Mouse (Mus musculus): ENCODE data around the gene Atxn1. TPM values are rescaled to one million over a fixed set of nuclear protein-coding genes. Genes with fewer than 3 reads are reported as not detected.

Atxn1 gene
- total RNA-seq, 2 experiments from 2014 or later, result 7.2 to 16.8 TPM

GRCm38 (mm10) chr13:45868886-45869285, 95.9 kb downstream of the Atxn1 start:
- no peak for ATAC-seq (replicated peaks; ENCODE audit: poor library complexity)

GRCm38 (mm10) chr13:45867273-45867672, 97.5 kb downstream of the Atxn1 start:
- peak; percentile 57 for ATAC-seq (replicated peaks; ENCODE audit: poor library complexity)

GRCm38 (mm10) chr13:45866615-45867245, 98.1 kb downstream of the Atxn1 start:
- ATAC-seq (replicated peaks; ENCODE audit: poor library complexity), result peak; percentile 79

- no peak for ATAC-seq (replicated peaks; ENCODE audit: poor library complexity)
These were observed 99.2 kb downstream of the Atxn1 start for GRCm38 (mm10) chr13:45865620-45866019.

GRCm38 (mm10) chr13:45863779-45864178, 101.0 kb downstream of the Atxn1 start:
- ATAC-seq (replicated peaks; ENCODE audit: poor library complexity), result no peak

- no peak for ATAC-seq (replicated peaks; ENCODE audit: poor library complexity)
These were observed 102.8 kb downstream of the Atxn1 start for GRCm38 (mm10) chr13:45861885-45862605.

GRCm38 (mm10) chr13:45861098-45861580, 103.7 kb downstream of the Atxn1 start:
- no peak for ATAC-seq (replicated peaks; ENCODE audit: poor library complexity)

- ATAC-seq (replicated peaks; ENCODE audit: poor library complexity), result no peak
These were observed 105.6 kb downstream of the Atxn1 start for GRCm38 (mm10) chr13:45859081-45859709.

GRCm38 (mm10) chr13:45857416-45857815, 107.4 kb downstream of the Atxn1 start:
- no peak for ATAC-seq (replicated peaks; ENCODE audit: poor library complexity)

- no peak for ATAC-seq (replicated peaks; ENCODE audit: poor library complexity)
These were observed 110.3 kb downstream of the Atxn1 start for GRCm38 (mm10) chr13:45854531-45854930.

- ATAC-seq (replicated peaks; ENCODE audit: poor library complexity), result no peak
These were observed 111.1 kb downstream of the Atxn1 start for GRCm38 (mm10) chr13:45853691-45854090.

GRCm38 (mm10) chr13:45852288-45852687, 112.5 kb downstream of the Atxn1 start:
- no peak for ATAC-seq (replicated peaks; ENCODE audit: poor library complexity)

GRCm38 (mm10) chr13:45851746-45852145, 113.1 kb downstream of the Atxn1 start:
- no peak for ATAC-seq (replicated peaks; ENCODE audit: poor library complexity)

- ATAC-seq (replicated peaks; ENCODE audit: poor library complexity), result no peak
These were observed 113.7 kb downstream of the Atxn1 start for GRCm38 (mm10) chr13:45851156-45851555.

GRCm38 (mm10) chr13:45850181-45850974, 114.4 kb downstream of the Atxn1 start:
- peak; percentile 43 for ATAC-seq (replicated peaks; ENCODE audit: poor library complexity)

GRCm38 (mm10) chr13:45849145-45850023, 115.4 kb downstream of the Atxn1 start:
- peak; percentile 81 for ATAC-seq (replicated peaks; ENCODE audit: poor library complexity)

GRCm38 (mm10) chr13:45842511-45843055, 122.2 kb downstream of the Atxn1 start:
- no peak for ATAC-seq (replicated peaks; ENCODE audit: poor library complexity)

GRCm38 (mm10) chr13:45839901-45840300, 124.9 kb downstream of the Atxn1 start:
- no peak for ATAC-seq (replicated peaks; ENCODE audit: poor library complexity)

GRCm38 (mm10) chr13:45837609-45838220, 127.1 kb downstream of the Atxn1 start:
- no peak for ATAC-seq (replicated peaks; ENCODE audit: poor library complexity)

Data from megakaryocyte progenitor cell, adult 5-6 weeks (primary cell).